10 mouse cellular contexts compared by ENCODE assay signal in the genomic region with DNA sequence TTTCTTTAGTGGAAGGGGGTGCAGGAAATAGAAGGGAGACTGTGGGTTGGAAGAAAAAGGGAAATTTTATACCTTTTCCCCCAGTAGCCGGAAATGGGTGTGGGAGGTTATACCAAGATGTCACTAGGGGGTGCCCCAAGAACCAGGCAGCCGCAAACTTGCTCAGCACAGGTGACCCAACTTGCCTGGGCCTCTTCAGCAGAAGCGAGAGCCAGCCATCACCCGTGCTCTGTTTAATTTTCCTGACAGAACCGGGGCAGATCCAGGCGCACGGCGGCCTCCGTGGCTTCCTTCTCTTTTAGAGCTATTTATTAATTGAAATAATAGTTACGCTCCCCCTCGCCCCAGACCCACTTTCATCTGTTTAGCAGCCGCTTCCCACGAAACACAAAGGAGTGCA.
DNase-seq lines count a peak whose midpoint lies in the region; ATAC-seq and TF ChIP-seq lines count a peak whose summit lies in the region.
"Had no signal": no experiment of that assay in that cellular context is flagged by ENCODE, and none has a peak within 500 bp of the region (broad histone marks: within the 10 kb centered on the region; RNA-seq: fewer than 3 reads in every experiment).

No protein-coding gene starts in this region.

- no peaks in the 10 kb centered on the region for H3K4me1 ChIP-seq in midbrain, embryonic 11.5 days (ENCODE audit: control insufficient read depth, insufficient read depth, low read length)
- peaks cover 5% of the 10 kb centered on the region; the same call in 1 of the 2 replicates for H3K4me1 ChIP-seq in midbrain, embryonic 10.5 days
- H3K4me1 ChIP-seq in lung, adult 2 months (ENCODE audit: control insufficient read depth, insufficient read depth, low read length): no peaks in the 10 kb centered on the region
- no peaks in the 10 kb centered on the region for H3K4me1 ChIP-seq in hindbrain, embryonic 14.5 days (replicated peaks; ENCODE audit: control insufficient read depth, insufficient read depth, low read length)

- no peak overlapping the region for H3K4me2 ChIP-seq in midbrain, embryonic 11.5 days
- no peak overlapping the region for H3K4me2 ChIP-seq in hindbrain, embryonic 14.5 days (replicated peaks)
- H3K4me2 ChIP-seq: hindbrain, embryonic 15.5 days had no signal

- H3K9ac ChIP-seq in midbrain, embryonic 11.5 days (ENCODE audit: low read length): no peak overlapping the region
- H3K9ac ChIP-seq in hindbrain, embryonic 14.5 days: no peak overlapping the region
- H3K9ac ChIP-seq: hindbrain, embryonic 15.5 days had no signal

- no peaks in the 10 kb centered on the region for H3K36me3 ChIP-seq in midbrain, embryonic 11.5 days (ENCODE audit: control insufficient read depth, insufficient read depth, low read length)
- H3K36me3 ChIP-seq in midbrain, embryonic 10.5 days: no peaks in the 10 kb centered on the region
- no peaks in the 10 kb centered on the region for H3K36me3 ChIP-seq in hindbrain, embryonic 14.5 days (replicated peaks; ENCODE audit: control insufficient read depth, insufficient read depth)
- H3K36me3 ChIP-seq: hindbrain, embryonic 15.5 days had no signal

- H3K4me3 ChIP-seq in midbrain, embryonic 11.5 days (ENCODE audit: low read depth, low read length): no peak overlapping the region
- H3K4me3 ChIP-seq in midbrain, embryonic 10.5 days: no peak overlapping the region
- no peak overlapping the region for H3K4me3 ChIP-seq in lung, adult 2 months (replicated peaks; ENCODE audit: extremely low read depth, low read depth, low read length)
- H3K4me3 ChIP-seq in hindbrain, embryonic 14.5 days (replicated peaks; ENCODE audit: low read length): no peak overlapping the region
- H3K4me3 ChIP-seq: hindbrain, embryonic 15.5 days; myocyte had no signal

- TF ChIP-seq CTCF in lung, adult 2 months (IDR thresholded peaks at IDR 0.05; ENCODE audit: insufficient read depth, low read length): peak; percentile 35; the same call in 1 of the 2 replicates

- no peak for ATAC-seq in midbrain, embryonic 11.5 days (ENCODE audit: low FRiP score)
- no peak for ATAC-seq in hindbrain, embryonic 14.5 days (ENCODE audit: low FRiP score)

- H3K27me3 ChIP-seq in midbrain, embryonic 11.5 days (ENCODE audit: control insufficient read depth, insufficient read depth, low read length): no peaks in the 10 kb centered on the region
- H3K27me3 ChIP-seq in midbrain, embryonic 10.5 days (ENCODE audit: low read depth, poor library complexity, severe bottlenecking): peaks cover 5% of the 10 kb centered on the region; the same call in 1 of the 2 replicates
- H3K27me3 ChIP-seq in hindbrain, embryonic 14.5 days (ENCODE audit: control insufficient read depth, insufficient read depth, low read length): no peaks in the 10 kb centered on the region
- H3K27me3 ChIP-seq: hindbrain, embryonic 15.5 days had no signal

- 38% methylated on average over 13 of the region's 13 CpGs for WGBS in midbrain, embryonic 11.5 days
- WGBS in midbrain, embryonic 10.5 days: 57% methylated on average over 13 of the region's 13 CpGs
- 52% methylated on average over 13 of the region's 13 CpGs for WGBS in lung, adult 2 months
- WGBS in hindbrain, embryonic 14.5 days: 44% methylated on average over 13 of the region's 13 CpGs

- TF ChIP-seq POLR2A in lung, adult 2 months (IDR thresholded peaks at IDR 0.05; ENCODE audit: borderline replicate concordance, extremely low read depth, low read depth, low read length): no peak

- H3K27ac ChIP-seq in midbrain, embryonic 11.5 days (ENCODE audit: low read depth, low read length): no peak overlapping the region
- H3K27ac ChIP-seq in midbrain, embryonic 10.5 days (replicated peaks): no peak overlapping the region
- no peak overlapping the region for H3K27ac ChIP-seq in hindbrain, embryonic 14.5 days
- H3K27ac ChIP-seq: hindbrain, embryonic 15.5 days had no signal

- DNase-seq in midbrain, embryonic 11.5 days (ENCODE audit: low spot score, missing footprints): peak; percentile 39
- no peak for DNase-seq in midbrain, embryonic 10.5 days (ENCODE audit: low spot score)
- DNase-seq in cerebellum, adult 11 months: peak; percentile 54
- no peak for DNase-seq in lung, adult 2 months
- DNase-seq in thymus, postnatal 10 days (ENCODE audit: low spot score in 2 of 2): peak; percentile 53 to 69
- DNase-seq in urinary bladder, postnatal 4 days (ENCODE audit: low spot score in 2 of 2): no peak
- DNase-seq in hindbrain, embryonic 14.5 days (ENCODE audit: low spot score): no peak
- DNase-seq in gastrocnemius, adult 8-10 months (ENCODE audit: low spot score in 2 of 2): no peak

- H3K9me3 ChIP-seq in midbrain, embryonic 11.5 days (ENCODE audit: control insufficient read depth, low read length): no peaks in the 10 kb centered on the region
- H3K9me3 ChIP-seq in midbrain, embryonic 10.5 days (replicated peaks): no peaks in the 10 kb centered on the region
- H3K9me3 ChIP-seq in hindbrain, embryonic 14.5 days (ENCODE audit: control insufficient read depth, low read length): no peaks in the 10 kb centered on the region
- H3K9me3 ChIP-seq: hindbrain, embryonic 15.5 days had no signal

Comparison
In these comparisons a context has a peak if more than half of its experiments do, and no peak if none do; other contexts are left out.
1. DNase-seq: peak in midbrain, embryonic 11.5 days (single experiment), cerebellum, adult 11 months (single experiment) and thymus, postnatal 10 days (2 of 2); none in midbrain, embryonic 10.5 days (single experiment), lung, adult 2 months (single experiment), urinary bladder, postnatal 4 days (0 of 2), hindbrain, embryonic 14.5 days (single experiment) and gastrocnemius, adult 8-10 months (0 of 2).